Mouse (Mus musculus): ENCODE data around the gene Fam221a.
A peak's percentile ranks its signal among the peaks of the same experiment; 100 is the strongest.

The Fam221a gene

GRCm38 (mm10) chr6:49367159-49368054 is at the start of gene Fam221a:
Fam221a (plus strand) TSS chr6:49367739.
- DNase-seq = peak; percentile 68 to 80

DNA sequence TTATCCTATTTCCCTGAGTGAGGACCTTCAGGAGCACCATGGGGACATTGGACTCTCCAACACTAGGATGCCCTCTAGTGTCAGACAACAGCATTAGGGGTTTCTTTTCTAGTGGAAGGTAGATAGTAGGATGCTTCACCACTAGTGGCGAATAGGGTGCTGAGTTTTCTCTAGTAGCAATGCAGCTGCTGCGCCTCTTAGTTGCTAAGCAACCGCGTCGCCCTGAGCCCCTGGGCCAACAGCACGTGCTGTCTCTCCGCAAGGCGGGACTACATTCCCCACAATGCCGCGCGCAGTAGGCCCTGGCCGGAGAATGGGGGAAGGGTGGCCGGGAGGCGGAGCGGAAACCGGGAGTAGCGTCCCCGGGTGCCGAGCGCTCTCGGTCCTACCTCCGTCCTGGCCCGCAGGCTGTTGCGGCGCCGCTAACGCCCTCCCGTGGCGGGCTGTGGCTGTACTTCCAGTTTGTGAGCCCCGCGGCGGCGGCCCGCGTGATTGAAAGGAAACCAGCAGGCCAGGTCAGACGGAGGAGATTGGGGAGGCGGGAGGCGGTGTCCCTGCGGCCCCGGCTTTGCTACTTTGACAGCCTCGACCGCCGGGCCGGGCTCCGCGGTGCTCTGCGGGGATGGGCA is 48.5 kb upstream of the Fam221a start, which contains the start of gene Ccdc126:
TSS of gene Ccdc126 (plus strand) at position 309 of the 629 bp plus-strand sequence.
- peak; percentile 97 to 98 for DNase-seq

DNA sequence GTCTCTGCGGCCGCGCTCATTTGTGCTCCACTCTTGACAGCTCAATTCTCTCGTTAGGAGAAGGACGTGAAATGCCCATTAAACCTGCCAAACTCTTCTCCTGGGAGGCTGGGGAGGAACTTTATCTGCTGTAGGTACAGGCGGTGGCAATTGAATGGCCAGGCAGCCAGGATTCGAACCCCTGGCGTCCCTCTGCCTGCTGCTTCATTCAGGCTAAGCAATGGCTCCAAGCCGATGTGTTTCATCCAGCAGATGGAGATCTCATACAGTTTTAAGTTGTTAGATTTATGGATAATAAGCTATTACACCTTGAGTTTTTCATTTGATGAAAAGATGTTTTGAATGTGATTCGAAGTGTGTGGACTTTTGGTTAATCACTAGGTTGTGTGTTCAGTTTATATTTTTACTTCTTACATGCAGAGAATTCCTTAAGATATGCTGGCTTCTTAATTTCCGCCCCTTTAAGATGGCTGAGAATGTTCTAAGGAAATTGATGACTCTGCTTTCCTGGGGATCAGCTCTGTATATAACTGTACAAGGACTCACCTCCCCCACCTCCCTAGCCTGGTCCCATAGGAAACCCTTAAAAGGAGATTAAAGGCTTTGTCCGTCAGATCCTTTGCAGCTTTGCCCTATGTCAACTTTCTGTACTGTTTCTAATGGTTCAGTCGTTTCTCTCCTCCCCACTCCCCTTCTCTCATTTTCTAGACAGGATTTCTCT is 47.8 kb upstream of the Fam221a start:
- peak in 1 of 2 experiments; percentile 71 for DNase-seq

DNA sequence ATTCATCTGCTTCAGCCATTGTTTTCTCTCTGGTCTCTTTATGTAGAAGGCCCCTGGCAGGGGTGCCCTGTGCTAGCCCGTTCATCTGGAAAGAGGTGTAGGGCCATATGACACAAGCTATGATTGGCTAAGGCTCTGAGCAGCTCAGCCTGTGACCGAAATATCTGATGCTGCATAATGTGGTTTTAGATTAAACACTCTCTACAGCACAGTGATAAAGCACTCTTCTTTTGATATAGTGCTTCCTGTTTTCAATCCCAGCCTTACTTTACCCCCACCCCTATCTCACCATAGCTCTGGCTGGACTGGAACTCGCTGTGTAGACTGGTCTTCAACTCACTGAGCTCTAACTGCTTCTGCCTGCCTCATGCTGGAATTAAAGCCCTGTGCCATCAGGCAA is 46.2 kb upstream of the Fam221a start:
- DNase-seq = no peak

DNA sequence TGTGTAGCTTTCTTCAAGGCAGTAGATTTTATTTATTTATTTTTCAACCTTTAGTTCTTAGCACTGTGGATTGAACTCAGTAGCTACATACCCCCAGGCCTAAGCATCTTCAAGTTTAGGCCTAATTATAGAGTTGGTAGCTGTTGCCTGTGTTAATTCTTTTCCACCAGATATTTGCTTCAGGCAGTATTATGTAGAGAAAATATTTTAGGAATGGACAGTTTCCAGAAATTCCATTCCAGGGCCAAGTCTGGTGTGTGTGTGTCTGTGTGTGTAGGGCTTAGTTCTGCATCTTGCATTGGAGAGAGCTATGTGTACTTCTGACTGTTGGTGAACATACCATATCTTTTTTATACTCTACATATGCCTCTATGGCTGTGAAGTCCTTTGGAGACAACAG is 45.5 kb upstream of the Fam221a start:
- no peak for DNase-seq

- no peak for DNase-seq
Measured at GRCm38 (mm10) chr6:49322986-49323385, 44.6 kb upstream of the Fam221a start.

GRCm38 (mm10) chr6:49324528-49324927 is 43.0 kb upstream of the Fam221a start:
- no peak for DNase-seq

DNA sequence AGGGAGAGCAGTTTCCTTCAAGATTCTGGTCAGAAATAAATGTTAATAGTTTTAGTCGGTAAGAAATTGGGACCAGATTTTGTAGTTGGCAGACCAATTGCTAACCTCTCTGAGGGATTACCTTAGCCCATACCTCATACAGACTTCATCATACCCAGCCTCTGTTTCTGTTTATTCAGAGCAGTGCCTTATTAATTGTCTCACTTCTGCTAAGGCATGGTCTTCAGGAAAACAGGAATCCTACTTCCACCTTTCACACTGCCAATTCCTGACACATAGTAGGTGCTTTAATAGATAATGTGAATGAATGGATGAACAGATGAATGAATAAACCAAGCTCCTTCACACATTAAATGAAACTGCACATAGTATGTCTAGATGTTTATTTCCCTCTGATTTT is 42.2 kb upstream of the Fam221a start:
- no peak for DNase-seq

DNA sequence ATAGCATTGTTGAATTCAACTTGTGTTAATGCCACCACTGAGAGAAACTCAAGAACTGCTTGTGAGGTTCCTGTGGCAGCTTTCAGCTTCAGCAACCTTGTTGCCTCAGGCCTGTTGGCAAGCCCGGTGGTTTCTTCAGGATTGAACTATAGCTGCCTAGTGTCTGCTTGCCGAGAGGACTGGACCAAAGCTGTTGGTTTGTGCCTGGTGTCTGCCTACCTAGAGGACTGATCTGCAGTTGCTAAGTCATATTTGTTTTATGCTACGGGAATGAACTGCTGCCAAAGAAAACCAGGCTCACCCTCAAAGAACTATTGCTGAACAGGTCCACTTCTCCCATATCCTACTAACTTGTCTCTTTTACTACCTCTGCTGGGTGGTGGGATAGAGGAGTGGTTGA is 40.7 kb upstream of the Fam221a start:
- DNase-seq = no peak

DNA sequence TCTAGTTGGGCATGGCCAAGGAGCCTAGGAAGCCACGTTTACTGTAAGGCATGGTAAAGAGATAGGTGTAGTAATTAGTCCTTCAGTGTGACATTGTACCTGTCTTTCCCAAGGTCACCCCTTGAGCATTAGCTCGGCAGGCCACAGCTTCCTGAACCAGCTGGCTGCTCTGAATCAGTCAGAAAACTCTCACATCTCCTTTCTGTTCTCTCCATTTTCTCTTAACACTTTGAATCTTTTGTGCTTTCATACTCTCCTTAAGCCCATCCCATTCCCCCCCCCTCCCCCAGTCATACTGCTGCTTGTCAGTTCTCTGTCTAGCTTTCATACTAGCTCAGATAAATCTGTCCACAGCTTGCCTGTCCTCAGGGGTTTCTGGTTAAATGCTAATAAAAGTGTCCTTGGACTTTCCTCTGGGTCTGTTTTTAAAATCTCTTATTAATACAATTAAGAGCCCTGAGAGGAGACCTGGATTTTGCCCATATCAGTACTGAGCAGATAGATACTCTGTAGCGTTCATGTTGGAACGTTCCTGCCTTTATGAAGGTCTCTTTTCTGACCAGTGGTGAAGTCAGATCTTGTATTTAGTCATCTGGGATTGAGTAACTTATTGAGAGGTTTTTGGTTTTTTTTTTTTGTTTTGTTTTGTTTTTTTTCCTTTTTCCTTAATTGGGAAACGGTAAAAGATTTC is 36.0 kb upstream of the Fam221a start:
- DNase-seq = no peak

DNA sequence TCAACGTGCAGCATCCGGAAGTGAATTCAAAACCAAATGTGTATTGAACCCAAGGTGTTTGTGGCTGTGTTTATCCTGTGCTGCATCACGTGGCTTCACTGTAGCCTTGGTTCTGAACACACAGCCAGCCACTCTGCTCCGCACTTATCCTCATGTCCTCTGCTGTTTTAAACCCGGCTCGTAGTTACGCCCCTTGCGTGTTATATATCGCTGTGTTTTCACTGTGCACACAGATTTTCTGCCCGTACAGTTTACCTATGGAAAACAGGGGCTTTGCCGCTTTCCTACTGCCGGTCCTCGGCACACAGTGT is 35.5 kb upstream of the Fam221a start:
- no peak for DNase-seq

DNA sequence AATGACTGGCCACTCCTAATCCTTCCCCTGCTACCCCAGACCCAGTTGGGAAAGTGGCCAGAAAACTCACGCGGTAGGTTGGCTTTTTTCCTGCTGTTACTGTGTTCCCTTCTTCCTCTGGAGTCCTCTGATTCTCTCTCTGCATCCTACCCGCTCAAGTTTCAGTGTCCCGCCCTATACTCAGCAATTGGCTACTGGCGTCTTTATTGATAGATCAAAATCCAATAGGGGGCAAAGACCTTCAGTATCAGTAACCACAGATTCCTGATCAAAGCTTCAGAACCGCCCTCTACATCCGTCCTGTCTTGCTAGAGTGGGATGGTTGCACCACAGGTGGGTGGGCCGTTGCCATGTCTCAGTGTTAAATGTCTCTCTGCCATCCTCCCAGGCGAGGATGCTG is 29.0 kb upstream of the Fam221a start:
- DNase-seq = peak in 1 of 2 experiments; percentile 12

- DNase-seq = no peak
Measured at GRCm38 (mm10) chr6:49339145-49339544, 28.4 kb upstream of the Fam221a start.

DNA sequence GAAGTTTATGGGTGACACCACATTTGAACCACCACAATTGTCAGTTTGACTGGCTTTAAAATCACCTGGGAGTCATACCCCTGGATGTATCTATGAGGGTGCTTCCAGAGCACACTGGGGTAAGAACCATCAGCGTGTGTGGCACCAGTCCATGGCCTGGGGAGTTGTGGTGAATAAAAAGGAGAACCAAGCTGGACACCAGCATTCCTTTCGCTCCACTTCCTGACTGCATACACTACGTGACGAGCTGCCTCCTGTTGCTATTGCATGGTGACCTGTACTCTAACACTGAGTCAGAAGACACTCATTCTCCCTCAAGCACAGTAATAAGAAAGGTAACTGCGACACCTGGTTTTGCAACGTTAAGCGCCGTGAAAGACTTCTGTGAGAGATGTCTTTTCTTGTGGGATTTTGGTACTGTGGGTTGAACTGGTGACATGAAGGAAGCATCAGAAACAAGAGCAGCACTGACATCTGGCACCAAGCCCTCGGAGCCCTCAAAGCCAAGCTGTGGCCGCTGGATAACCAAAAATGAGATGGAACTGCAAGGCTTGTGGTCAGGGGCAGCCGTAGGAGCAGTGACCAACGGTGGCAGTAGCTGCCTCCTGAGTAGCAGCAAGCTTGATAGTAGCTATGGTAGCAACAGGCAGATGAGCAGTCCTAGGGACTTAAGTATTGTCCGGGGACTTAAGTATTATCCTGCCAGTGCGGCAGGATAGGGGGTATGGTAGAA is 23.6 kb upstream of the Fam221a start:
- DNase-seq = no peak

- DNase-seq = no peak
Measured at GRCm38 (mm10) chr6:49349826-49350225, 17.7 kb upstream of the Fam221a start.

DNA sequence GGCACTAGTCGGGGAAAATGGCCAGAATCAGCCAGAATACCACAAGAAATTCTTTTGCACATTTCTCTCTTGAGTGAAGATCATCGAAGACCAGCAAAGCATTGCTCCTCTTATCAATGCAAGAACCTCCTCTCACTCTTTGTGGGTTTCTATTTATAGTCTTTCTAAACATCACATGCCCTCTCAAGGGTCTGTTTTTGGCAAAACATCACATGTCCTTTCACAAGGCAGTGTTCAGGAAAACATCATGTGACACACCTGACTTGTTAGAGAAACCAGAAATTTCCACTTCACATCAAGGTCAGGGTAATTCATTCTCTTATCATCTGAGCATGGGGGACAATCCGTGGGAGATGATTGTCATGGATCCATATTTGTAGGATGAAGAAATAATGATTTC is 12.9 kb upstream of the Fam221a start:
- no peak for DNase-seq

- no peak for DNase-seq
Measured at GRCm38 (mm10) chr6:49355171-49355570, 12.4 kb upstream of the Fam221a start.

GRCm38 (mm10) chr6:49360420-49360819 is 7.1 kb upstream of the Fam221a start:
- no peak for DNase-seq

- DNase-seq = no peak
Measured at GRCm38 (mm10) chr6:49368212-49368611, 673 bp downstream of the Fam221a start.

DNA sequence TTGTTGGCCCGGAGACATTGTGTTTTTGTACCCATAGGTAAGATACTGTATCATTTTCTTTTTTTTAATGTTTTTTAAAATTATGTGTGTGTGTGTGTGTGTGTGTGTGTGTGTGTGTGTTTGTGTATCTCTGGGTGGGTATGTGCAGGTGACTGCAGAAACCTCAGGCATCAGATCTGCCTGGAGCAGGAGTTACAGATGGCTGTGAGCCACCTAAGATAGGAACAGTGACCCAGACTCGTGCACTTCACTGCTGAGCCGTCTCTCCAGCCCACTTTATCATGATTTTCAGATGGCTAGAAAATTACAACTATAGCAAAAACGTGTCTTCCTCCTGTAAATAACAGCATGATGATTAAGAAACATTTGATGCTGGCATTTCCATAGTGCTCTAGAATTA is 5.2 kb downstream of the Fam221a start:
- no peak for DNase-seq

GRCm38 (mm10) chr6:49373943-49374342 is 6.4 kb downstream of the Fam221a start:
- DNase-seq = no peak

- no peak for DNase-seq
Measured at GRCm38 (mm10) chr6:49378328-49378727, 10.8 kb downstream of the Fam221a start.

Measured in cerebellum, postnatal 25 days (tissue).